Mouse (Mus musculus) myocyte (in vitro differentiated cells): ENCODE measurements around the gene Golim4.

Source experiments
- CEBPB ChIP-seq: IDR thresholded peaks from 2 replicates; pipeline ENCODE4 v1.6.1; 2011; ENCODE audit warnings: mild to moderate bottlenecking, moderate library complexity; ENCODE audit not compliant: poor library complexity, insufficient read depth, severe bottlenecking
- MAX ChIP-seq: IDR thresholded peaks from one replicate; pipeline ENCODE4 v1.6.1; 2011; ENCODE audit warnings: low read depth, mild to moderate bottlenecking, control low read depth
- MYOD1 ChIP-seq, 3 experiments: IDR thresholded peaks; one replicate each; pipeline ENCODE4 v1.6.1; 2011; ENCODE audit warnings: control low read depth in 2 of 3, low read depth in 2 of 3, mild to moderate bottlenecking in 2 of 3, moderate library complexity in 1 of 3; ENCODE audit not compliant: insufficient read length in 2 of 3, control insufficient read depth in 1 of 3
- MYOG ChIP-seq, 3 experiments: IDR thresholded peaks; one replicate each; pipeline ENCODE4 v1.6.1; 2011; ENCODE audit warnings: control low read depth in 2 of 3, low read depth in 2 of 3, mild to moderate bottlenecking in 2 of 3; ENCODE audit not compliant: insufficient read length in 2 of 3, control insufficient read depth in 1 of 3, insufficient read depth in 1 of 3
- POLR2A ChIP-seq: IDR thresholded peaks from one replicate; pipeline ENCODE4 v1.6.1; 2011; ENCODE audit warnings: low read depth, mild to moderate bottlenecking, control low read depth, moderate library complexity; ENCODE audit not compliant: insufficient read length
- POLR2AphosphoS2 ChIP-seq: IDR thresholded peaks from one replicate; pipeline ENCODE4 v1.6.1; 2011; ENCODE audit warnings: low read depth, control low read depth; ENCODE audit not compliant: insufficient read length
- REST ChIP-seq: IDR thresholded peaks from one replicate; pipeline ENCODE4 v1.6.1; 2011; ENCODE audit warnings: mild to moderate bottlenecking, control low read depth, moderate library complexity; ENCODE audit not compliant: insufficient read depth, insufficient read length
- TCF12 ChIP-seq: IDR thresholded peaks from one replicate; pipeline ENCODE4 v1.6.1; 2011; ENCODE audit warnings: mild to moderate bottlenecking, control low read depth; ENCODE audit not compliant: poor library complexity, insufficient read depth, severe bottlenecking
- TCF3 ChIP-seq: IDR thresholded peaks from one replicate; pipeline ENCODE4 v1.6.1; 2011; ENCODE audit warnings: low read depth, control low read depth; ENCODE audit not compliant: insufficient read length
- USF1 ChIP-seq: IDR thresholded peaks from one replicate; pipeline ENCODE4 v1.6.1; 2011; ENCODE audit warnings: low read depth, mild to moderate bottlenecking, control low read depth, moderate library complexity

DNA sequence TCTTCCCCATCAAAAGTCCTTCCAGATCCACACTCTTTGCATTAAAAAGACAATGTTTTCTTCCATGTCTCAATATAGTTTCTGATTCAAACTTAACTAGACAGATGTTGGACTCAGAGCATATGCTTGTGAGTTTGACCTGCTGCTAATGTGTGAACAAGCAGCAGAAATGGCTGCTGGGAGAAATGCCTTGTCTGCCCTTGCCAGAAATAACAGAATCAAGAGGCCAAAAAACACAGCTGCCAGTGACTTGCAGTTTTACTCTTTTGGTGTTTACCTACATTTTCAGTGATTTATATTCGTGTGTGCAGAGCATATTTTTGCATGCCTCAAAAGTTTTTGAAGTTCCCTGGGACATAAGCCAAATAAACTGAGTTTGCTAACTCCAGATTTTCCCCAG lies 87.9 kb downstream of the Golim4 start:
- TF ChIP-seq POLR2A (no peak), POLR2AphosphoS2 (no peak), MYOG (IDR thresholded peaks at IDR 0.05; ENCODE audit: control insufficient read depth in 1 of 3, insufficient read depth in 1 of 3, insufficient read length in 2 of 3, low read depth in 2 of 3) (no peak), CEBPB (no peak), TCF3 (no peak), MAX (no peak), TCF12 (no peak), USF1 (no peak), REST (no peak), MYOD1 (IDR thresholded peaks at IDR 0.05; ENCODE audit: control insufficient read depth in 1 of 3, insufficient read length in 2 of 3, low read depth in 2 of 3) (no peak)
